Mouse (Mus musculus) heart, embryonic 11.5 days (tissue): Measurements from ENCODE around the gene Mrc2. TPM values are rescaled to one million over a fixed set of nuclear protein-coding genes. Genes with fewer than 3 reads are reported as not detected.

ENCODE experiments used
- ATAC-seq: fragments of 200-750 bp; cut with Nextera tagmentation; replicated peaks from 2 replicates; pipeline ENCODE4 v1.8.0; 2017; ENCODE audit warnings: moderate library complexity; ENCODE audit not compliant: insufficient number of reproducible peaks, low FRiP score, low TSS enrichment
- H3K27ac ChIP-seq: fragments of 300-500 bp; sonication (generic); 2 replicates; pipeline ENCODE4 v1.5.1; 2014; ENCODE audit warnings: mild to moderate bottlenecking, low read depth, low read length
- H3K27me3 ChIP-seq: fragments of 300-500 bp; sonication (generic); 2 replicates; pipeline ENCODE4 v1.6.1; 2014; ENCODE audit warnings: mild to moderate bottlenecking, low read length, mixed read lengths; ENCODE audit not compliant: control insufficient read depth, insufficient read depth
- H3K36me3 ChIP-seq: fragments of 300-500 bp; sonication (generic); 2 replicates; pipeline ENCODE4 v1.6.1; 2014; ENCODE audit warnings: mild to moderate bottlenecking, low read length, moderate library complexity, mixed read lengths; ENCODE audit not compliant: control insufficient read depth, insufficient read depth
- H3K4me1 ChIP-seq: fragments of 300-500 bp; sonication (generic); 2 replicates; pipeline ENCODE4 v1.6.1; 2014; ENCODE audit warnings: low read length; ENCODE audit not compliant: control insufficient read depth, insufficient read depth
- H3K4me2 ChIP-seq: fragments of 300-500 bp; sonication (generic); 2 replicates; pipeline ENCODE4 v1.6.1; 2014; ENCODE audit warnings: mild to moderate bottlenecking, moderate library complexity
- H3K4me3 ChIP-seq: fragments of 300-500 bp; sonication (generic); 2 replicates; pipeline ENCODE4 v1.5.1; 2014; ENCODE audit warnings: low read depth, low read length
- H3K9ac ChIP-seq: fragments of 300-500 bp; sonication (generic); 2 replicates; pipeline ENCODE4 v1.6.1; 2014; ENCODE audit warnings: mild to moderate bottlenecking, low read depth, low read length, moderate library complexity
- H3K9me3 ChIP-seq: fragments of 300-500 bp; sonication (generic); replicated peaks from 2 replicates; pipeline ENCODE4 v1.6.1; 2016; ENCODE audit warnings: low read length; ENCODE audit not compliant: control insufficient read depth
- WGBS: fragments of 180-500 bp; shearing (Covaris S2); extraction: QIAGEN DNeasy Blood & Tissue Kit; methylation state at CpG from one replicate; pipeline ENCODE4 v1.1.7; 2014; ENCODE audit not compliant: insufficient replicate concordance; 5-methylcytosine and 5-hydroxymethylcytosine counted together
- polyA plus RNA-seq: library from polyadenylated mRNA; unstranded; fragments of >200 nt; fragmentation: Nextera tagmentation; extraction: Ambion mirVana; gene quantifications from 2 replicates; pipeline ENCODE4 v1.2.1, GENCODE M21; 2014

The Mrc2 gene
- polyA plus RNA-seq = 5.1 and 6.7 TPM in 2 replicates

GRCm38 (mm10) chr11:105292124-105293071 lies at the start of gene Mrc2:
Mrc2 (plus strand) TSS chr11:105292643.
- Histone ChIP-seq H3K36me3 (no peaks in the 10 kb centered on the region), H3K27ac (peak within 1 kb of the TSS; percentile 88), H3K4me3 (peak within 1 kb of the TSS; percentile 66), H3K4me2 (peak within 1 kb of the TSS; percentile 95), H3K9me3 (no peaks in the 10 kb centered on the region), H3K4me1 (peaks cover 26% of the 10 kb centered on the region), H3K9ac (peak within 1 kb of the TSS; percentile 75), H3K27me3 (0 out of 2 replicates have a peak, but pooled peaks cover 2% of the 10 kb centered on the region)
- ATAC-seq = peak; percentile 37
- under 1% methylated on average over 67 of the region's 75 CpGs for WGBS

- H3K9ac ChIP-seq = no peak overlapping the region
- no peak overlapping the region for H3K4me3 ChIP-seq
- H3K27ac ChIP-seq = no peak overlapping the region
- H3K27me3 ChIP-seq = no peaks in the 10 kb centered on the region
- H3K36me3 ChIP-seq = peaks cover 19% of the 10 kb centered on the region
- H3K9me3 ChIP-seq = no peaks in the 10 kb centered on the region
- H3K4me1 ChIP-seq = no peaks in the 10 kb centered on the region
- no peak overlapping the region for H3K4me2 ChIP-seq
- WGBS = 95% methylated on average over 1 of the region's 1 CpGs
- no peak for ATAC-seq
These were observed 46.1 kb upstream of the Mrc2 start for GRCm38 (mm10) chr11:105246369-105246768.

- peaks cover 19% of the 10 kb centered on the region for H3K36me3 ChIP-seq
- H3K9ac ChIP-seq = no peak overlapping the region
- no peak overlapping the region for H3K4me2 ChIP-seq
- no peaks in the 10 kb centered on the region for H3K9me3 ChIP-seq
- ATAC-seq = no peak
- H3K27ac ChIP-seq = no peak overlapping the region
- H3K27me3 ChIP-seq = no peaks in the 10 kb centered on the region
- H3K4me1 ChIP-seq = no peaks in the 10 kb centered on the region
- H3K4me3 ChIP-seq = no peak overlapping the region
- WGBS = 91% methylated on average over 6 of the region's 6 CpGs
These were observed 45.7 kb upstream of the Mrc2 start for GRCm38 (mm10) chr11:105246785-105247184.

- 85% methylated on average over 5 of the region's 5 CpGs for WGBS
These were observed 45.1 kb upstream of the Mrc2 start for GRCm38 (mm10) chr11:105247321-105247720.

GRCm38 (mm10) chr11:105259733-105260132 lies 32.7 kb upstream of the Mrc2 start:
- 57% methylated on average over 3 of the region's 3 CpGs for WGBS
- no peak for ATAC-seq
- H3K27ac ChIP-seq = no peak overlapping the region
- H3K9ac ChIP-seq = no peak overlapping the region
- no peaks in the 10 kb centered on the region for H3K27me3 ChIP-seq
- no peaks in the 10 kb centered on the region for H3K9me3 ChIP-seq
- peaks cover 21% of the 10 kb centered on the region for H3K36me3 ChIP-seq
- H3K4me2 ChIP-seq = no peak overlapping the region
- no peaks in the 10 kb centered on the region for H3K4me1 ChIP-seq
- no peak overlapping the region for H3K4me3 ChIP-seq

More at GRCm38 (mm10) chr11:105247321-105247720, 45.1 kb upstream of the Mrc2 start:
- no peaks in the 10 kb centered on the region for H3K9me3 ChIP-seq
- H3K27me3 ChIP-seq = no peaks in the 10 kb centered on the region
- no peak overlapping the region for H3K4me3 ChIP-seq
- H3K9ac ChIP-seq = no peak overlapping the region
- no peak overlapping the region for H3K4me2 ChIP-seq
- no peak overlapping the region for H3K27ac ChIP-seq
- peaks cover 14% of the 10 kb centered on the region for H3K36me3 ChIP-seq
- no peak for ATAC-seq
- H3K4me1 ChIP-seq = no peaks in the 10 kb centered on the region

GRCm38 (mm10) chr11:105261116-105261515 lies 31.3 kb upstream of the Mrc2 start:
- Histone ChIP-seq H3K36me3 (peaks cover 21% of the 10 kb centered on the region), H3K27me3 (no peaks in the 10 kb centered on the region), H3K9ac (no peak overlapping the region), H3K4me3 (no peak overlapping the region), H3K4me1 (no peaks in the 10 kb centered on the region), H3K9me3 (no peaks in the 10 kb centered on the region), H3K27ac (no peak overlapping the region), H3K4me2 (no peak overlapping the region)
- 84% methylated on average over 5 of the region's 5 CpGs for WGBS
- ATAC-seq = no peak

- no peak overlapping the region for H3K4me2 ChIP-seq
- H3K9ac ChIP-seq = no peak overlapping the region
- 83% methylated on average over 4 of the region's 4 CpGs for WGBS
- ATAC-seq = no peak
- peaks cover 19% of the 10 kb centered on the region for H3K36me3 ChIP-seq
- H3K4me1 ChIP-seq = no peaks in the 10 kb centered on the region
- no peak overlapping the region for H3K4me3 ChIP-seq
- H3K27ac ChIP-seq = no peak overlapping the region
- no peaks in the 10 kb centered on the region for H3K27me3 ChIP-seq
- no peaks in the 10 kb centered on the region for H3K9me3 ChIP-seq
These were observed 30.7 kb upstream of the Mrc2 start for GRCm38 (mm10) chr11:105261601-105262351.

GRCm38 (mm10) chr11:105264506-105264905 lies 27.9 kb upstream of the Mrc2 start:
- H3K36me3 ChIP-seq = peaks cover 18% of the 10 kb centered on the region

More at GRCm38 (mm10) chr11:105264506-105264905, 27.9 kb upstream of the Mrc2 start:
- H3K27me3 ChIP-seq = no peaks in the 10 kb centered on the region
- ATAC-seq = no peak
- no peak overlapping the region for H3K4me2 ChIP-seq
- H3K9ac ChIP-seq = no peak overlapping the region
- H3K4me3 ChIP-seq = no peak overlapping the region
- no peak overlapping the region for H3K27ac ChIP-seq
- no peaks in the 10 kb centered on the region for H3K9me3 ChIP-seq
- no peaks in the 10 kb centered on the region for H3K4me1 ChIP-seq
